Mouse (Mus musculus) liver, adult (tissue): ENCODE results near the gene Usp50.

Source experiments
- GATA4 ChIP-seq: IDR thresholded peaks from 2 replicates; pipeline ENCODE4 v1.6.1; 2014; ENCODE audit warnings: mild to moderate bottlenecking, low read length; ENCODE audit not compliant: insufficient replicate concordance

Gene Usp50

GRCm38 (mm10) chr2:126769431-126770181 is 13.7 kb downstream of the Usp50 start:
- no peak for TF ChIP-seq GATA4

GRCm38 (mm10) chr2:126768194-126768593 is 15.1 kb downstream of the Usp50 start:
- TF ChIP-seq GATA4: no peak

- no peak for TF ChIP-seq GATA4
These were observed 15.7 kb downstream of the Usp50 start for GRCm38 (mm10) chr2:126767599-126767998.

- no peak for TF ChIP-seq GATA4
These were observed 17.2 kb downstream of the Usp50 start for GRCm38 (mm10) chr2:126765867-126766582.

- TF ChIP-seq GATA4: no peak
These were observed 23.9 kb downstream of the Usp50 start for GRCm38 (mm10) chr2:126759351-126759750.

- no peak for TF ChIP-seq GATA4
These were observed 27.6 kb downstream of the Usp50 start for GRCm38 (mm10) chr2:126755664-126756063.

- no peak for TF ChIP-seq GATA4
These were observed 39.9 kb downstream of the Usp50 start for GRCm38 (mm10) chr2:126743389-126743788.

- no peak for TF ChIP-seq GATA4
These were observed 43.0 kb downstream of the Usp50 start for GRCm38 (mm10) chr2:126740314-126740713.

GRCm38 (mm10) chr2:126735339-126736073 is 47.8 kb downstream of the Usp50 start:
- TF ChIP-seq GATA4: no peak

GRCm38 (mm10) chr2:126730502-126730901 is 52.8 kb downstream of the Usp50 start:
- no peak for TF ChIP-seq GATA4

GRCm38 (mm10) chr2:126729207-126729606 is 54.1 kb downstream of the Usp50 start:
- TF ChIP-seq GATA4: no peak; the same call in 1 of the 2 replicates

GRCm38 (mm10) chr2:126712950-126713349 is 70.3 kb downstream of the Usp50 start:
- no peak for TF ChIP-seq GATA4

- no peak for TF ChIP-seq GATA4
These were observed 70.7 kb downstream of the Usp50 start for GRCm38 (mm10) chr2:126712526-126712925.

- no peak for TF ChIP-seq GATA4
These were observed 74.9 kb downstream of the Usp50 start for GRCm38 (mm10) chr2:126708361-126708760.

- TF ChIP-seq GATA4: no peak
These were observed 75.9 kb downstream of the Usp50 start for GRCm38 (mm10) chr2:126707438-126707779.
